Mouse (Mus musculus): ENCODE measurements at regions not wholly inside any gene's neighbourhood (a gene's known extent, or its start where the extent isn't known, plus 50 kb on each side); places are given as distances from the start of the nearest gene placed in this dataset.

GRCm38 (mm10) chr4:53219351-53219750, 59.7 kb upstream of the Abca1 start:
- DNase-seq (ENCODE audit: inconsistent ontology term): peak; percentile 95

- DNase-seq (ENCODE audit: inconsistent ontology term): peak; percentile 82
These were observed 59.1 kb upstream of the Abca1 start for GRCm38 (mm10) chr4:53218752-53219151.

GRCm38 (mm10) chr4:53218291-53218640, 58.6 kb upstream of the Abca1 start:
- DNase-seq (ENCODE audit: inconsistent ontology term): no peak

- DNase-seq (ENCODE audit: inconsistent ontology term): peak; percentile 74
These were observed 58.1 kb upstream of the Abca1 start for GRCm38 (mm10) chr4:53217608-53218290.

- peak; percentile 34 for DNase-seq (ENCODE audit: inconsistent ontology term)
These were observed 52.8 kb upstream of the Abca1 start for GRCm38 (mm10) chr4:53212541-53212940.

- no peak for DNase-seq (ENCODE audit: inconsistent ontology term)
These were observed 51.0 kb upstream of the Abca1 start for GRCm38 (mm10) chr4:53210685-53211084.

Measured in Muller cell, postnatal 12 days (primary cell).